Mouse (Mus musculus): ENCODE results near the gene Nanos2.
A peak's percentile ranks its signal among the peaks of the same experiment; 100 is the strongest.

Gene Nanos2

GRCm38 (mm10) chr7:19017909-19018308 is 30.7 kb downstream of the Nanos2 start:
- DNase-seq (ENCODE audit: low spot score) = no peak

- no peak for DNase-seq (ENCODE audit: low spot score)
Measured at GRCm38 (mm10) chr7:19021048-19021447, 33.8 kb downstream of the Nanos2 start.

- DNase-seq (ENCODE audit: low spot score) = no peak
Measured at GRCm38 (mm10) chr7:19022189-19022958, 35.2 kb downstream of the Nanos2 start.

GRCm38 (mm10) chr7:19023357-19023814 is 36.2 kb downstream of the Nanos2 start, which contains the start of gene Foxa3:
Foxa3 (minus strand) TSS chr7:19023538.
- peak; percentile 48 for DNase-seq (ENCODE audit: low spot score)

- peak; percentile 94 for DNase-seq (ENCODE audit: low spot score)
Measured at GRCm38 (mm10) chr7:19024096-19024506, 36.9 kb downstream of the Nanos2 start, which contains the start of gene Sympk. Sympk (plus strand) TSS chr7:19024377.

- DNase-seq (ENCODE audit: low spot score) = no peak
Measured at GRCm38 (mm10) chr7:19024581-19025255, 37.5 kb downstream of the Nanos2 start.

- DNase-seq (ENCODE audit: low spot score) = no peak
Measured at GRCm38 (mm10) chr7:19028067-19028466, 40.9 kb downstream of the Nanos2 start.

- no peak for DNase-seq (ENCODE audit: low spot score)
Measured at GRCm38 (mm10) chr7:19029084-19029653, 42.0 kb downstream of the Nanos2 start.

GRCm38 (mm10) chr7:19031641-19032040 is 44.4 kb downstream of the Nanos2 start:
- DNase-seq (ENCODE audit: low spot score) = no peak

Measured in ovary, adult 18-20 months (tissue).